Mouse (Mus musculus): ENCODE results near the gene Bco2. TPM values are rescaled to one million over a fixed set of nuclear protein-coding genes. Genes with fewer than 3 reads are reported as not detected.

Bco2 gene
- total RNA-seq (2021) = under 1 TPM in 1 of 2 experiments, not detected in 1; 0.36 TPM
- long read RNA-seq, experiment 1 = 0 reads
- long read RNA-seq, experiment 2 = 0 reads

DNA sequence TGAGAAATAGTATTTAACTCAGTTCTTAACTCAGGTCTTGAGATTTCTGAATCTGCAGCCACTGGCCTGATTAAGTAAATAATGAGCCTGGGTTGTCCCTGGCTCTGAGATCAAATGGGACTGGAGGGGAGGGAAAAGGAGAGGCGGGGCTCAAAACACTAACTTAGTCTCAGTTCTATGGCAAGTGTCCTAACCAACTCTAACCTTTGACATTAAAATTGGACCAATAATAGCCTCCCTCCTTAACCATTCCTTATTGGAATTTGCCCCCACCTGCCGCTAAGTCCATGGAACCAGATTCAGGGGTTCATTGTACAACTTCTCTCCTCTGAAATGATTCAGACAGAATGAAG lies at the start of gene Bco2:
Gene Bco2 (minus strand): TSS at position 88 of the 353 bp plus-strand sequence.
- intact Hi-C loops (cut with DNase I) = no loop called here
- no peak for DNase-seq

DNA sequence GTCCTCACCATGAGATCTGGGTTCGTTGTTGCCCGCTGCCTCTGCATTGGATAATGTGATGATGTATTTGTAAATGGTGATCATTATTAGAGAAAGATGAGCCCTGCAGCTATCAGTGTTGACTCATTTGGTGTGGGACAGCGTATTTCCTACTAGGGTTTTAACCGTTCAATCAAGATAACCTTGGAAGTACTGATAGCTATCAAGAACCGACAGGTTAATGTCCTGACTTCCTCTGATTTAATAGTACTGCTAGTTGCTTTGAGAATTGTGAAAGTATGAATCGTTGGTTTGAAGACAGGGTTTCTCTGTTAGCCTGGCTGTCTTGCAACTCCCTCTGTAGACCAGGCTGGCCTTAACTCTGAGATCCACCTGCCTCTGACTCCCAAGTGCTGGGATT lies 49.4 kb upstream of the Bco2 start:
- intact Hi-C loops (cut with DNase I) = no loop called here
- no peak for DNase-seq

DNA sequence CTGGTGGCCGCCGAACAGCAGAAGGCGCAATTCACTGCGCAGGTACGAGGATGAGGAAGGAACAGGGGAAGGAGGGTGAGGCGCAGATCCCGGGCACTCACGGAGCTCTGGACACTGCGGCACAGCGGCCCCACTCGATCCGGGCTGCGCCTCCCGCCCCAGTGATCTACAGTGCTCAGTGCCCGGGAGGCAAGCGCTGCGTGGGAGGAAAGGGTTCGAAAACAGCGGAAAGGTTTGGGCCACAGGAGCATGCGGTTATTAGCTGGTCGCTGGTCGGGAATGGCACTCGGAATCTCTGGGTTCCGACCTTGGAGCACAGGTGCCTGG lies 49.0 kb upstream of the Bco2 start:
- DNase-seq = no peak
- intact Hi-C loops (cut with DNase I) = no loop called here

DNA sequence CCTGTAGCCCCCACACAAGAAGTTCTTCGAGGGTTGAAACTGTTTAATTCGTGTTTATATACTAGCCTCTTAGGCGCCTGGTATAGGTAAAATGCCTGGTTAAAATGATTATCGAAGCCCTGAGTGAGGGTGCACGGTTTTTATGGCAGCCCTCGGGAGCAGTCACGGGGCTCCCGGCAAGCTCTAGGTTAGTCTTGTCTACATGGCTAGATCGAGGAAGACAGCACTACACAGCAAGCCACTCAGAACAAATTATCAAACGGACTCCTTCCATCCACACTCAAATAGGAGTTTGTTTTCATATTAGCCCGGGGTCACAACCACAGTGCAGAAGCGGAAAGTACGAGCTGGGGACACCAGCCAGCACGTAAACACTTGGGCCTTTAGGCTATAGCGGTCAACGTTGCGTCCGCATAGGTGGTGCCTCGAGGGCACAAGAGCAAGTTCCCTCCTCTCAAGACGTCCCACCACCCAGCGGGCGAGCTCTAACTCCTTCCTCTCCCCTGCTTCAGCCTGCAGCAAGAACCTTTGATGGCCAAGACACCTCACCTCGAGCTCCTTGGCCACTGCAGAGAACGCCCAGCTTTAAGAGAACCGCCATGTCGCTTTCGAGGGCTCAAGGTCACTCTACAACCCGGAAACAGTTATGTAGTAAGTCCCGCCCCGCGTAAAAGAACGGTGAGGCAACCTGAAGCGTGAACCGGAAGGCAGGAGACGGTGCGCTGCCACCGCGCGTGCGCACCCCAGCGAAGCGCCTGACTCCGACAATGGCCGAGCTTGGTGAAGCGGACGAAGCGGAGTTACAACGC lies 48.4 kb upstream of the Bco2 start, which contains the start of the genes Sdhd and Timm8b:
Gene Sdhd (minus strand): TSS at position 624 of the 809 bp plus-strand sequence.
Gene Timm8b (plus strand): TSS at position 722 of the 809 bp plus-strand sequence.
- peak; percentile 86 to 90 for DNase-seq
- intact Hi-C loops (cut with DNase I) = no loop called here

DNA sequence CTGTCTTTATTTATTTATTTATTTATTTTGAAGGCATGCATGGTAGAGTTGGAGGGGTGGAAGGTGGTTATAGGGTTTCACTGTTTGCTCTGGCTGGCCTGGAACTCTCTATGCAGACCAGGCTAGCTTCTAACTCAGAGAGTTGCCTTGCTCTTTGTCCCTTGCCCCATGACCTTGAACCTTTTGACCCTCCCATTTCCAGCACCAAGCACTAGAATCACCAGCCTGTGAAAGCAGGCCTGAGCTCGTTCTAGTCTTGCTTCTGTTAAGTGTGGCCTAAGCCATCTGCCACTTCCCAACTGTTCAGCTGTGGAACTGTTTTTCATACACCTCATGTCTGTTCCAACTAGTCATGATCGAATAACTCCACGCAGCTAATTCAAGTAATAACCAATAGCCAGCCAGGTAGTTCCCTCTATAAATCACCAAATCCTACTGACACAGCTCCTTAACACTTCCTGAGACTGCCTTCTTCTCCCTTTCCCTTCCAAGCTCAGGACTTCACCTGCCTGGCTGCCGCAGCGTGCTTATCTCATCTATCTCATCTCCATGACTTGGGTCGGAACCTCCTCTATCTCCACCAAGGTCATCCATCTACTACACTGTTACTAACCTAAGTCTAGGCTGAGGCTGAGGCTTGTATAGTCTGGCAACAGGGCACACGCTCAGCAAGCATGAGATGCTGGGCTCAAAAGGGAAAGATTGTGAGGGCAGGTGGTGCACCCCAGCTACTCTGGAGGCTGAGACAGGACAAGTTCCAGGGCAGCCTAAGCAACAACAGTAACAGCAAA lies 47.3 kb upstream of the Bco2 start:
- intact Hi-C loops (cut with DNase I) = no loop called here

DNA sequence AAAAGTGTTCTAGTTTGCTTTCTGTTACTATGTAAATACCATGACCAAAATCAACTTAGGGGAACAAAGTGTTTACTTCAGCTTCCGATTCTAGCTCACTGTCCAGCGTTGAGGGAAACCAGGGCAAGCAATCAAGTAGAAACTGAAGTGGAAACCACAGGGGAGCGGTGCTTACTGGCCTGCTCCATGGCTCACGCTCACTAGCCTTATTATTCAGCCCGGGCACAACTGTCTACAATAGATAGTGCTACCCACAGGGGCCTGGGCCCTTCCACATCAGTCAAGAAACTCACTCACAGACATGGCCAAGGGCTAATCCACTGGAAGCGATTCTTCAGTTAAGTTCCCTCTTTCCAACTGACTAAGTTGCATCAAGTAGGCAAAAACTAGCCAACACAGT lies 46.6 kb upstream of the Bco2 start:
- intact Hi-C loops (cut with DNase I) = no loop called here
- no peak for DNase-seq

More for the DNA sequence above, 47.3 kb upstream of the Bco2 start:
- DNase-seq = no peak

DNA sequence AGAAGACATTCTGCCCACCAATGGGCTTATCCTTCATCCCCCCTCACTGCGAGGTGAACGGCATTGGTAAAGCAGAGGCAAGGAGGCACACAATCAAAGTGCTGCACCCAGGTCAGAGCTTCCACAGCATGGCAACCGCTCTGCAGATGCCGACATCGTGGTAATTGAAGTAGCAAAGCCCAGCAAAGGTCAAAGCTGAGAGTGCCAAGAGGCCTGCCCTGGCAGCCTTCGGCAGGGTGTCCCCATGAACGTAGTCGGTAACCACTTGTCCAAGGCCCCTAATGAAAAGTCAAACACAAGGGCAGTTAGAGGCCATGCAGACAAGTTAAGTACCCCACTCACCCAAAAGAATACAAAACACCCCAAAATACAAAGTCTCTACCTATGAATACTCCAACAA lies 42.0 kb upstream of the Bco2 start:
- intact Hi-C loops (cut with DNase I) = no loop called here
- DNase-seq = peak in 1 of 2 experiments; percentile 17

DNA sequence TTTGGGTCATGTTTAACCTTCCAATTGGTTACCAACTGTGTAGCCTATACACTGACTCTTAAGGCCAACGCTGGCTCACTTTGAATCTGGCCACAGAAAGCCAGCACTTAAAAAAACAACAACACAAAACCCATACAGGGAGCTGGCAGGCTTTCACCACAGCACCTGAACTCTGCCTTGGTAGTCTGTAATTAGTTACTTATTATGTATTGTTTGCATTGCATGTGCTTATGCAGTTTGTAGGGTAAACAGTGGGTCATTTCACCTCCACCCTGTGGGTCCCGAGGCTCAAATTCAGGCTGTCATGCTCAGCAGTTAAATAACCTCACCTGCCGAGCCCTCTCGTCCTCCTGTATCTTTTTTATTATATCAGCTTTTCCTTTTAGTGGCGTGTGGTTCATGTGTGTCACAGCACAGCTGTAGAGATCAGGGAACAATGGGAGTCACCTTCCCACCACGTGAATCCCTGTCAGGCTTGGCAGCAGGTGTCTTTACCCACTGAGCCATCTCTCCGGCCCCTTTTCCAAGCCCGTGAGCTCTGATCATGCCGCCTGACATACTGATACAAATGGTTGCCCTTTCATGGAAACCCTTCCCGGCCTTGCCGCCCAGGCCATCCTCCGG lies 39.9 kb upstream of the Bco2 start:
- no peak for DNase-seq
- intact Hi-C loops (cut with DNase I) = no loop called here

DNA sequence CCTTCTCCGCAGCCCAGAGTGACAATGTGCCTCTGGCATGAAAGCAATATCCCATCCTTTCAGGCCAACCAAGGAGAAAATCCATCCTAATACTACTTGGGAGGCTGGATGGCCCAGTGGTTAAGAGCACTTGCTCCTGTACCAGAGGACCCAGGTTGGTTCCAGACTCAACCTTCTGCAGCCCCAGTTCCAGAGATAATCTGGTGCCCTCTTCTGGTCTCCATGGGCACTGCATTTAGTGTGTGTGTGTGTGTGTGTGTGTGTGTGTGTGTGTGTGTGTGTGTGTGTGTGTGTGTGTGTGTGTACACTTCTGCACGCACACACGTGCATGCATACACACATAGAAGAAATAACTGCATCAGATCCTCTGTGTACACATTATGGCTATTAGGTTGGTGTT lies 38.6 kb upstream of the Bco2 start:
- intact Hi-C loops (cut with DNase I) = no loop called here
- DNase-seq = peak in 1 of 2 experiments; percentile 13

DNA sequence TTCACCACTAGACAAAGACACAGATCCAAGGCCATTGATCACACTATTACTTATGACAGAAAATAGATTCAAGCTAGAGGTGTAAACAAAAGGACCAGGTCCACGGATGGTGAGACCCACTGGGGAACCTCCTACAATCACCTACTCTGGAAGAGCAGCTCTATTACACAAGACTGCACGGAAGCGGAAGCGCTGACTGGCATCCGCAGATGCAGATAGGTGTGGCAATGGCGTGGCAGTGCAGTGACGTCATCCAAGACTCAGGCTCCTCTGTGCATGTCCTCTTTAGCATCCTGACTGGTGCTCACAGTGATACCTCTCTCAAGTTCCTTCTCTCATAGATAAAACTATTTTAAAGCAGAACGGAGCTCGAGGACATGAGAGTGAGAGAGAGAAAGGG lies 38.0 kb upstream of the Bco2 start:
- no peak for DNase-seq
- intact Hi-C loops (cut with DNase I) = no loop called here

DNA sequence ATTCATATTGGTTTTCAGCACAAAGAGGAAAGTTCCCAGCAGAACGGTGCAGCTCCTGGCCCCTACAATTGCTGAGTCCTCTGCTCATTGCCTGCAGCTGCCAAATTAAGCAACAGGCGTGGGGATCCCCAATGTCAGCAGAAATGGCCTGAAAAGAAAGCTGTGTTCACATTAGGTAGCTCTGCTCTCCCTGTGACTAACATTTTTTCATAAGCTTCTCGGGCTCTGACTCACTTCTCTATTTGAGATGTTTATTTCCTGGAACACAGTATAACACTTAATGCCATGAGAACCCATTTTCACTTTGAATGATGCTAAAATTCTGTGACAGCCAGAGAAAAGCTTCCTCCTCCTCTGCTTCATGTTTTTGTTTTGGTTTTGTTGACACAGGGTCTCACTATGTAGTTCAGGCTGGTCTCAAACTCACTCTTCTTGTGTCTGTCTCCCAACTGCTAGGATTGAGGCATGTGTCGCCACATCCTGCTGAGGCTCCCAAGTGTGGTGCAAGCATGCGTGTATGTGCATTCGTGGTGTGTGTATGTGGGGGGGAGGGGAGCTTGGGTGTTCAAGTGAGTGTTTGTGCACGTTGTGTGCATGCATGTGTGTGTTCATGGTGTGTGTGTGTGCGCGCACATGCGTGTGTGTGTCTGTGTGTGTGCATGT lies 36.0 kb upstream of the Bco2 start:
- intact Hi-C loops (cut with DNase I) = no loop called here
- no peak for DNase-seq

DNA sequence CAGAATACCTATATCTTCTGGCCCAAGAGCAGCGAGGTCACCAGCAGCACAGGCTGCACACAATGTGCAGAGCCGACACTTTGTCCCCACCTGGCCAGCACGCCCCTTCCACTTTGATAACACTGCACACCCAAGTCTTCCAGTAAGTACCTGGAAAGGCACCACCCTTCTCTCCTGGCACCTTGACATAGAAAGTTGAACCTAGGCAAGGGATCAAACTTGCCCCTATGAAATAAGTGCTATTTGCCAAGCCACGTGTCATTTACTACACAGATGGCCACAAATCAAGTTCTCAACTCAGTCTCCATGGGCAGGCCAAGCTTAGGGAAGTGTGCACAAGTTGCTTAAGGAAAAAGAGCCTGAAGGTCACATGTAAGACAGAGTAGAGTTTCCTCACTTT lies 32.0 kb upstream of the Bco2 start:
- DNase-seq = no peak
- intact Hi-C loops (cut with DNase I) = no loop called here

DNA sequence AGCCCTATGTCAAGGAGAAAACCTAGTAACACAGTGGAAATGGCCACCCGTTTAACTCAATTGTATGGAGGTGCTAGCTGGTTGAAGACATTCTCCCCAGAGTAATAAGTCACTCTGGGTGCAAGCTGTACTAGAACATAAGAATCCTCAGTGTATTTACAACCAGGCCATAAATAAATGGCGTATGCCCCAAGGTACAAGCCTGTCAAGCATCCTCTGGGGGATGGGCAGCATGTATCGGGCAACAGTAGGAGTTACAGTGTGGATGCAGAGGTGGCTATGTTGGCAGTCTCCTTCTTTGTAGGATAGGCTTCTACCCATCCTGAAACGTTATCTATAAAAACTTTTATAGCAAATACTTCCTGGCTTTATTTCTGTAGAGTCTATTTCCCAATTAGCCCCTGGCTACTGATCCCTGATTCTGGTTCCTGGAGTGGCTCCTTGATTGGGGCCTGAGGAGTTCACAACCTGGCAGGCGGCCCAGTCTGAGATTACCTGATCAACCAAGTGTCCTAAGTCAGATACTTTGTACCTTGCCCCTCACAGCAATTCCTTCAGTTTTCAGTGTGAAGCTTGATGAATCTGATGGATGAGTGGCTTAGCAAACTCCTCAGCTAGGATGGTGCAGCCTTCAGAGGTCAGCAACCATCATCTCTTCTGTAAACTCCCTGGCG lies 30.3 kb upstream of the Bco2 start:
- no peak for DNase-seq
- intact Hi-C loops (cut with DNase I) = no loop called here

DNA sequence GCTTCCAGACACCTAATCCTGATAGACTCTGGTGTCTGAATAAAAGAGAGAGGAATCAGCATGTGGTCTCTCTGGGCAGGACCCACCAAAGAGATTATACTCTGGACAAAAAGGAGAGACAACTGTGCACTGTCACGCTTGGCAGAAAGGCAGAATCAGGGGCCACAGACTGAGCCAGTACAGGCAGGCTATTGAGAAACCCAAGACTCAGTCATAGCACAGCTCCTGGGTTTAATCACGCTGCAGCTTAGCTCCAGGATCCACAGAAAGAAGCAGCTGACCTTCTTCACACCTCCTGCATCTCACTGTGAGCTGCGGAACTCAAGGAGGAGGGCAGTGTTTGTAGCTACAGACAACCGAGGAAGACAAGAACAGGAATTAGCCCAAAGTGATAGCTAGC lies 25.4 kb upstream of the Bco2 start:
- intact Hi-C loops (cut with DNase I) = no loop called here

DNA sequence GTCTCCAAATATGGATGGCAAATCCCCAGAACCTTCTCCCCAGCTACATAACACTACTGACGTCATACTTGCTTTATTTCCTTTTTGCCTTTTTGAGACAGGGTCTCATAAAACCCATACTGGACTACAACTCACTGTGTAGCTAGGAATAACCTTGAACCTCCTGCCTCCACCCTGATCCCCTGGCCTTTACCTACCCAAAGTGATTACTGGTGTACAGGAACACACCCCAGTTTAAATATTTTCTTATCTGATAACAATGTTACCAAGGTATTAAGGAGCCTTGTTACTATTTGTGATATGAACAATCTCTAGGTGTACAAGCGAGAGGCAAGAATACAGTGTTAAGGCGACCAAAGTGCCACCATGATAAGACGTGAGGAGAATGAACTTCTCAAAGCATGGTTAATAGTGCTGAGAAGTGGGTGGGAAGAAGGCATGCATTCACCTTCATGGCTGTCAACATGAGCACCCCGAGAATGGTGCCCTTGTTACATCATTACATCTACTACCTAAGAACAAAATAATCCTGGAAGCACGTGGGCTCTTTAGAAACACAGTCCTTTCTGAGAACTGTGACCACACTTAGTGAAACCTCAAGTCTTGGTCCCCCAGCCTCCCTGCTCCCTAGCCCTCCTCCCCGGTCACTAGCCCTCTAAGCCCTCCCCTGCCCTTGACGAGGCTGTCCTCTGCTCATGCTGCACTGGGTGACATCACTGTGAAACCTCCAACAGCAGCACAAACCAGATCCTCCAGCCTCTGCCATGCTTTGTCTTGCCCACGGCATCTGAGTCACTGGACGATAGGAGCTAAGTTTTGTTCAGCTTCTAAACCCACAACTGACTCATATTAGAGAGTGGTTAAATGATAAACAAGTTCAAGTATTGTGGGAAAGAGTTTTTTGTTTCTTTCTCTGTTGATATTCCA lies 14.9 kb upstream of the Bco2 start:
- intact Hi-C loops (cut with DNase I) = no loop called here
- DNase-seq = no peak

More for the DNA sequence above, 25.4 kb upstream of the Bco2 start:
- DNase-seq = no peak

DNA sequence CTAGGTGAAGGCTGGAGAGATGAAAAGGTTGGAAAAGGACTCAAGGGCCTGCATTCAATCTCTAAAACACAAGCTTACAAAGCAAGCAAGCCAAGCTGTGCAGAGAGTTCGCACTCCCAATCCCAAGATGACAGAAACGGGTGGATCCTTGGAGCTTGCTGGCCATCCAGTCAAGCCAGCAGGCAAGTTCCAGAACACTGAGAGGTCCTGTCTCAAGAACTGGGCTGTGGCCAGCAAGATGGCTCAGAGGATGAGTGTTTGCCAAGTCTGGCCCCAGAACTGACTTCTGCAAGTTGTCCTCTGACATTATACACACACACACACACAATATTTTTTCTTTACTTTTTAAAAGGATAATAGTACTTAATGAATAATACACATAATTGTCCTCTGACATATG lies 12.9 kb upstream of the Bco2 start:
- intact Hi-C loops (cut with DNase I) = no loop called here
- peak in 1 of 2 experiments; percentile 8 for DNase-seq

DNA sequence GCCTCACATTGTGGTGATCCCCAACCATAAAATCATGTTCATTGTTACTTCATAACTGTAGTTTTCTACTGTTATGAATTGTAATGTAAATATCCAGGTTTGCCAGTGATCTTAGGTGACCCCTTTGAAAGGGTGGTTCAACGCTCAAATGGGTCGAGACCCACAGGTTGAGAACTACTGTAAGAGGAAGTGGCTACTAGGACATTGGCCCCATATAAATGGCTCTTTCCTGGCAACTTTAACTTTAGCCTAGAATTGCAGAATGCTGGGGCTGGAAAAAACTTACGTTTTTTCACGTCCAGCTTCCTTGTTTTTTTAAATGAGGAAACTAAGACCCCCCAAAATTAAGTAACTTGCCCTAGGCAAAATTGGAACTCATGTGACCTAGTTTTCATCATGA lies 12.4 kb upstream of the Bco2 start:
- intact Hi-C loops (cut with DNase I) = no loop called here
- DNase-seq = no peak

DNA sequence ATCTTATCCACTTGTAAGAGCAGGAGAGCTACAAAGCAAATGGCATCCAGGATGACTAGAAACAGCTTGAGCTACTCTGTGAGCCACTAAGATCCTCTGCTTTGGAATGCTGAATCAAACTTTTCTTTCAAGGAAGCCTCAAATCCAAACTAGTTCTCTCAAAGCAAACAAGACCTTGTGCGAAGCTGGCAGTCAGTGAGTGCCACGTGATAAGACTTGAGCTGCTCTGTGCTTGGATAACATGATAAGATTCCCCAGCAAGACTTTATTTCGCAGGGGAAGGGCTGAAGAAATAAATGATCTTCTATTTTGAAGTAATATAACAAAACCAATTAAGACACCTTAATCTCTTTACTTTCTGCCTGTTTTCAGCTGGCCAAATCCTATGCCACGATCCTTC lies 11.0 kb upstream of the Bco2 start:
- intact Hi-C loops (cut with DNase I) = no loop called here
- no peak for DNase-seq

DNA sequence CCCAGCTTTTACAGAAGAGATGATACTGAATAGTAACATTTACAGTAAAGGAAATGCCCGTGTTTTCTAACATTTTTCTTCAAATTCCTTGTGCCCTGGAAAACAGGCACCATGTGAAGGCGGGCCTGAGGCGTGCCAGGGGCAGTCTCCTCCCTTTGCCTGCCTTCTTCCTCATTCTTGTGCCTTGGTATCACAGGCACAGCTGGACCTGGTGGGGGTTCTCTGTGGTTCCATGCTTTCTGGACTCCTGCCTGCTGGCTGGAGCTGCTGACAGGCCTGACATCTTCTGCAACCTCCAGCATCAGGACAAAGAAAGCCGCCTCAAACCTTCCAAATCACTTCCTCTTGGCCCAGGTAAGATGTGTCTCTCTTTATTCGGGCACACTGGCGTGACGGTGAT lies 10.2 kb upstream of the Bco2 start:
- DNase-seq = no peak
- intact Hi-C loops (cut with DNase I) = no loop called here

All from gastrocnemius, postnatal 36 days (tissue).